Mouse (Mus musculus) liver, embryonic 16.5 days (tissue): ENCODE data around the gene Tas1r1. TPM values are rescaled to one million over a fixed set of nuclear protein-coding genes. Genes with fewer than 3 reads are reported as not detected.
A peak's percentile ranks its signal among the peaks of the same experiment; 100 is the strongest.

Experiments
- ATAC-seq: fragments of 200-750 bp; cut with Nextera tagmentation; 2 replicates; pipeline ENCODE4 v1.8.0; 2017; ENCODE audit warnings: low read depth, mild to moderate bottlenecking, moderate number of reproducible peaks, moderate library complexity
- H3K27ac ChIP-seq: fragments of 300-500 bp; sonication (generic); 2 replicates; pipeline ENCODE4 v1.5.1; 2014; ENCODE audit warnings: mild to moderate bottlenecking, low read length
- H3K27me3 ChIP-seq: fragments of 300-500 bp; sonication (generic); 2 replicates; pipeline ENCODE4 v1.6.1; 2014; ENCODE audit warnings: low read depth, low read length, mixed read lengths; ENCODE audit not compliant: control insufficient read depth, insufficient read depth
- H3K36me3 ChIP-seq: fragments of 300-500 bp; sonication (generic); 2 replicates; pipeline ENCODE4 v1.6.1; 2014; ENCODE audit warnings: mild to moderate bottlenecking; ENCODE audit not compliant: control insufficient read depth, insufficient read depth
- H3K4me1 ChIP-seq: fragments of 300-500 bp; sonication (generic); 2 replicates; pipeline ENCODE4 v1.6.1; 2014; ENCODE audit warnings: low read depth, low read length, mixed read lengths; ENCODE audit not compliant: control insufficient read depth
- H3K4me2 ChIP-seq: fragments of 300-500 bp; sonication (generic); 2 replicates; pipeline ENCODE4 v1.6.1; 2014; ENCODE audit warnings: low read depth, low read length, mixed read lengths
- H3K4me3 ChIP-seq: fragments of 300-500 bp; sonication (generic); 2 replicates; pipeline ENCODE4 v1.5.1; 2014; ENCODE audit warnings: low read depth, mild to moderate bottlenecking, low read length
- H3K9ac ChIP-seq: fragments of 300-500 bp; sonication (generic); 2 replicates; pipeline ENCODE4 v1.6.1; 2014; ENCODE audit warnings: low read depth, low read length
- H3K9me3 ChIP-seq: fragments of 300-500 bp; sonication (generic); replicated peaks from 2 replicates; pipeline ENCODE4 v1.6.1; 2016; ENCODE audit warnings: low read length; ENCODE audit not compliant: control insufficient read depth
- WGBS: fragments of 180-500 bp; shearing (Covaris S2); extraction: QIAGEN DNeasy Blood & Tissue Kit; methylation state at CpG from one replicate; pipeline ENCODE4 v1.1.7; 2014; ENCODE audit not compliant: insufficient replicate concordance; 5-methylcytosine and 5-hydroxymethylcytosine counted together
- polyA plus RNA-seq: library from polyadenylated mRNA; unstranded; fragments of >200 nt; fragmentation: Nextera tagmentation; extraction: Ambion mirVana; gene quantifications from 2 replicates; pipeline ENCODE4 v1.2.1, GENCODE M21; 2015

The Tas1r1 gene
- polyA plus RNA-seq, 1 experiment from 2014 or later: 0.11 TPM

GRCm38 (mm10) chr4:151997701-151998100 is 40.7 kb downstream of the Tas1r1 start:
- no peak for ATAC-seq
- Histone ChIP-seq H3K36me3 (no peaks in the 10 kb centered on the region), H3K27me3 (peaks cover 26% of the 10 kb centered on the region), H3K4me1 (peaks cover 32% of the 10 kb centered on the region), H3K27ac (no peak overlapping the region), H3K9me3 (no peaks in the 10 kb centered on the region), H3K4me3 (peak overlapping the region; percentile 92), H3K9ac (peak overlapping the region; percentile 95; the same call in 1 of the 2 replicates), H3K4me2 (peak overlapping the region; percentile 63)
- 40% methylated on average over 3 of the region's 3 CpGs for WGBS

DNA sequence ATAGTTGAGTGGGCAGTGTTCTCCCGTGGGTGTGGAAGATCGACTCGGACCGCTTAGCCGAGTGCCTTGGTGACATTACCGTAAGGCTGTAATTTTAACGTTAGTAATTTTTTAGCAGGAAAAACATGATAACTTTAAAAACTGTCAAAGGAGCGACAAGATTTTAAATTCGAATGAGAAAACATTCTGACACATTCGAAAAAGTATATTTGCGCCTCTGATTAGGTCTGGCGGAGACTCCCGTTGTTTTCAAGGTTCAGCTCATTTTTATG is 41.5 kb downstream of the Tas1r1 start:
- Histone ChIP-seq H3K27ac (peak overlapping the region; percentile 97), H3K9ac (peak overlapping the region; percentile 95), H3K36me3 (peaks cover 5% of the 10 kb centered on the region), H3K9me3 (no peaks in the 10 kb centered on the region), H3K4me1 (peaks cover 32% of the 10 kb centered on the region), H3K27me3 (peaks cover 33% of the 10 kb centered on the region), H3K4me3 (peak overlapping the region; percentile 92), H3K4me2 (peak overlapping the region; percentile 63)
- WGBS: 2% methylated on average over 13 of the region's 13 CpGs
- ATAC-seq: no peak

DNA sequence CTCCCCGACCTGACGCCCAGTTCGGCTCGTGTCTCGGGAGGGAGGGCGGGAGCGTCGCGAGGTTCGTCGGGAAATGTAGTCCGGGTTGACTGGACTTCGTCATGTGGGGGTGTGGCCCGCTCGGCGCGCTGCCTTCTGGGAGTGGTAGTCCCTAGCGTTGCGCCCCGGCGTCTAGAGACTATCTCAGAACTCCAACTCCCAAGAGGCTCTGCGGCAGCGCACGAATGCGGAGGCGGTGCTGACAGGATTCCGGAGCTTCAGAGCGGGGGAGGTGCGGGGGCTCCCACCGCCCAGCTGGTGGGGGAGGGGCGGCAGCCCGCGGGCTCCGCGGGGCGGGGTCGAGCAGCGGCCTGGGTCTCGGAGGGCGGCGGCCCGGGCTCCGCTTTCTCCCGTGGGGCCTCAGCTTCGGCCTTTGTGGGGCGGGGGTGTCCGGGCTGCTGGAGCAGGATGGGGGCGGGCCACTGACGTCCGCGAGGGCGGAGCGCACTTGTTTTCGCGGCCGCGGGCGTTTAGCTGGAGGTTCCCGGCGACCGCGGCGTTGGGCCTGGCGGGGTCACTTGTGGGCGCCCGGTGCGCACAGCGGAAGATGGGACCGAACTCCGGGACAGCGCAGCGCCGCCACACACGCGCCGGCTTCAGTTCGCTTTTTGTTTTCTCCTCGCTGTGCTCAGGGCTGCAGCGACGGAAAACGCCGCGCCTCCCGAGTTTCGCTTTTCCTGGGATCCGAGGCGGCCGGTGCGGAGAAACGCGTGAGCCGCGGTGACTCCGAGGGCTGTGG is 42.0 kb downstream of the Tas1r1 start, which contains the start of gene Phf13:
Gene Phf13 (minus strand): TSS at position 86 of the 778 bp plus-strand sequence.
- peak; percentile 95 for ATAC-seq
- Histone ChIP-seq H3K4me2 (peak within 1 kb of the TSS; percentile 100), H3K9ac (peak within 1 kb of the TSS; percentile 95), H3K27me3 (peaks cover 33% of the 10 kb centered on the region), H3K4me3 (peak within 1 kb of the TSS; percentile 92), H3K9me3 (no peaks in the 10 kb centered on the region), H3K4me1 (peaks cover 32% of the 10 kb centered on the region), H3K27ac (peak within 1 kb of the TSS; percentile 97), H3K36me3 (peaks cover 10% of the 10 kb centered on the region)
- under 1% methylated on average over 92 of the region's 94 CpGs for WGBS

GRCm38 (mm10) chr4:151995371-151996172 is 42.8 kb downstream of the Tas1r1 start:
- Histone ChIP-seq H3K4me1 (peaks cover 32% of the 10 kb centered on the region), H3K4me2 (peak overlapping the region; percentile 100), H3K27me3 (peaks cover 33% of the 10 kb centered on the region), H3K9me3 (no peaks in the 10 kb centered on the region), H3K4me3 (peak overlapping the region; percentile 92), H3K9ac (peak overlapping the region; percentile 92), H3K36me3 (peaks cover 15% of the 10 kb centered on the region), H3K27ac (peak overlapping the region; percentile 77)
- no peak for ATAC-seq
- WGBS: under 1% methylated on average over 79 of the region's 111 CpGs

GRCm38 (mm10) chr4:151994228-151995171 is 43.9 kb downstream of the Tas1r1 start:
- H3K4me2 ChIP-seq: peak overlapping the region; percentile 100
- peak overlapping the region; percentile 92 for H3K4me3 ChIP-seq
- H3K27me3 ChIP-seq: peaks cover 33% of the 10 kb centered on the region
- no peak for ATAC-seq
- peaks cover 32% of the 10 kb centered on the region for H3K4me1 ChIP-seq
- H3K9me3 ChIP-seq: no peaks in the 10 kb centered on the region
- H3K9ac ChIP-seq: peak overlapping the region; percentile 92
- peaks cover 15% of the 10 kb centered on the region for H3K36me3 ChIP-seq
- no peak overlapping the region; the same call in 1 of the 2 replicates for H3K27ac ChIP-seq
- WGBS: 2% methylated on average over 57 of the region's 61 CpGs

DNA sequence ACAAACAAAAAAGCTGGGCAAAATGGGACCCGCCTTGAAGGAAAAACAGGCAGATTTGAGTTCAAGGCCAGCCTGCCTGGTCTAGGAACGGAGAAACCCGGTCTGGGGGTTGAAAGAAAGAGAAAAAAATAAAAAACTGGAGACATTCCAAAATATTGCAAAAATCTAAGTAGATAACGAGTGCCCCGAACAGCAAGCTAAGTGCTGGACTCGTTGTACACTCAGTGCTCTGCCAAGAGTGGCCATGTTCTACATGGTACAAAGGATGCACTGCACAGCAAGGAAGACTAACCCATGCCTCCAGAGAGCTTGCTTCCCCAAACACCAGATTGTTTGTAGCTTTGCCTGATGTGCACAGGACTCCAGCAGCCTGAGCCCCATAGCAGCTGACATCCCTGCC is 45.3 kb downstream of the Tas1r1 start:
- Histone ChIP-seq H3K4me1 (peaks cover 39% of the 10 kb centered on the region), H3K4me2 (no peak overlapping the region), H3K9ac (no peak overlapping the region), H3K27me3 (peaks cover 33% of the 10 kb centered on the region), H3K4me3 (no peak overlapping the region), H3K36me3 (peaks cover 15% of the 10 kb centered on the region), H3K9me3 (no peaks in the 10 kb centered on the region), H3K27ac (no peak overlapping the region)
- 71% methylated on average over 6 of the region's 6 CpGs for WGBS
- no peak for ATAC-seq

GRCm38 (mm10) chr4:151992091-151992490 is 46.3 kb downstream of the Tas1r1 start:
- Histone ChIP-seq H3K27ac (no peak overlapping the region), H3K27me3 (peaks cover 33% of the 10 kb centered on the region), H3K4me1 (peaks cover 34% of the 10 kb centered on the region), H3K36me3 (peaks cover 15% of the 10 kb centered on the region), H3K4me2 (no peak overlapping the region), H3K4me3 (no peak overlapping the region), H3K9ac (no peak overlapping the region), H3K9me3 (no peaks in the 10 kb centered on the region)
- 83% methylated on average over 9 of the region's 9 CpGs for WGBS
- no peak for ATAC-seq

- no peak for ATAC-seq
- Histone ChIP-seq H3K9ac (peak overlapping the region; percentile 79), H3K27ac (peak overlapping the region; percentile 51; the same call in 1 of the 2 replicates), H3K4me1 (peaks cover 22% of the 10 kb centered on the region), H3K36me3 (peaks cover 15% of the 10 kb centered on the region), H3K4me3 (peak overlapping the region; percentile 78), H3K4me2 (peak overlapping the region; percentile 93), H3K9me3 (no peaks in the 10 kb centered on the region), H3K27me3 (peaks cover 22% of the 10 kb centered on the region)
- 45% methylated on average over 6 of the region's 6 CpGs for WGBS
Measured at GRCm38 (mm10) chr4:151989110-151989488, 49.3 kb downstream of the Tas1r1 start.
